Mouse (Mus musculus): ENCODE data around the gene Fam160b1. TPM values are rescaled to one million over a fixed set of nuclear protein-coding genes. Genes with fewer than 3 reads are reported as not detected.
A peak's percentile ranks its signal among the peaks of the same experiment; 100 is the strongest.

The Fam160b1 gene
- polyA plus RNA-seq, 1 experiment, result 14.4 TPM

GRCm38 (mm10) chr19:57353228-57353627 is 7.3 kb upstream of the Fam160b1 start:
- Histone ChIP-seq H3K27ac (ENCODE audit: control insufficient read depth, insufficient read depth, low read depth, low read length, poor library complexity) (no peak overlapping the region), H3K4me1 (ENCODE audit: control insufficient read depth, insufficient read depth, low read length) (peaks cover 7% of the 10 kb centered on the region; the same call in 1 of the 2 replicates), H3K4me3 (replicated peaks; ENCODE audit: control insufficient read depth, low read depth, low read length) (no peak overlapping the region)
- TF ChIP-seq CTCF (IDR thresholded peaks at IDR 0.05; ENCODE audit: control insufficient read depth, insufficient read depth, low read length) (no peak), POLR2A (IDR thresholded peaks at IDR 0.05; ENCODE audit: borderline replicate concordance, control insufficient read depth, low read depth, low read length) (no peak)
- 88% methylated on average over 10 of the region's 10 CpGs for WGBS

- peaks cover 9% of the 10 kb centered on the region; the same call in 1 of the 2 replicates for H3K4me1 ChIP-seq (ENCODE audit: control insufficient read depth, insufficient read depth, low read length)
- TF ChIP-seq POLR2A (IDR thresholded peaks at IDR 0.05; ENCODE audit: borderline replicate concordance, control insufficient read depth, low read depth, low read length) (no peak), CTCF (IDR thresholded peaks at IDR 0.05; ENCODE audit: control insufficient read depth, insufficient read depth, low read length) (no peak)
- WGBS, result 83% methylated on average over 11 of the region's 11 CpGs
Measured at GRCm38 (mm10) chr19:57354050-57354449, 6.4 kb upstream of the Fam160b1 start.

GRCm38 (mm10) chr19:57354715-57355114 is 5.8 kb upstream of the Fam160b1 start:
- TF ChIP-seq CTCF (IDR thresholded peaks at IDR 0.05; ENCODE audit: control insufficient read depth, insufficient read depth, low read length) (no peak), POLR2A (IDR thresholded peaks at IDR 0.05; ENCODE audit: borderline replicate concordance, control insufficient read depth, low read depth, low read length) (no peak)
- Histone ChIP-seq H3K4me3 (replicated peaks; ENCODE audit: control insufficient read depth, low read depth, low read length) (no peak overlapping the region), H3K4me1 (ENCODE audit: control insufficient read depth, insufficient read depth, low read length) (peaks cover 10% of the 10 kb centered on the region), H3K27ac (ENCODE audit: control insufficient read depth, insufficient read depth, low read depth, low read length, poor library complexity) (no peak overlapping the region; the same call in 1 of the 2 replicates)
- 10% methylated on average over 6 of the region's 6 CpGs for WGBS

More at GRCm38 (mm10) chr19:57354050-57354449, 6.4 kb upstream of the Fam160b1 start:
- Histone ChIP-seq H3K27ac (ENCODE audit: control insufficient read depth, insufficient read depth, low read depth, low read length, poor library complexity) (no peak overlapping the region), H3K4me3 (replicated peaks; ENCODE audit: control insufficient read depth, low read depth, low read length) (no peak overlapping the region)

- H3K27ac ChIP-seq (ENCODE audit: control insufficient read depth, insufficient read depth, low read depth, low read length, poor library complexity), result peak overlapping the region; percentile 76
Measured at GRCm38 (mm10) chr19:57355451-57356251, 4.8 kb upstream of the Fam160b1 start.

GRCm38 (mm10) chr19:57356273-57356672 is 4.2 kb upstream of the Fam160b1 start:
- Histone ChIP-seq H3K4me3 (replicated peaks; ENCODE audit: control insufficient read depth, low read depth, low read length) (peak overlapping the region; percentile 44), H3K27ac (ENCODE audit: control insufficient read depth, insufficient read depth, low read depth, low read length, poor library complexity) (peak overlapping the region; percentile 50), H3K4me1 (ENCODE audit: control insufficient read depth, insufficient read depth, low read length) (peaks cover 10% of the 10 kb centered on the region)
- TF ChIP-seq CTCF (IDR thresholded peaks at IDR 0.05; ENCODE audit: control insufficient read depth, insufficient read depth, low read length) (no peak), POLR2A (IDR thresholded peaks at IDR 0.05; ENCODE audit: borderline replicate concordance, control insufficient read depth, low read depth, low read length) (no peak)
- 4% methylated on average over 7 of the region's 7 CpGs for WGBS

More at GRCm38 (mm10) chr19:57355451-57356251, 4.8 kb upstream of the Fam160b1 start:
- WGBS, result 6% methylated on average over 16 of the region's 16 CpGs
- peak overlapping the region; percentile 44 for H3K4me3 ChIP-seq (replicated peaks; ENCODE audit: control insufficient read depth, low read depth, low read length)
- peaks cover 10% of the 10 kb centered on the region for H3K4me1 ChIP-seq (ENCODE audit: control insufficient read depth, insufficient read depth, low read length)
- TF ChIP-seq CTCF (IDR thresholded peaks at IDR 0.05; ENCODE audit: control insufficient read depth, insufficient read depth, low read length) (no peak), POLR2A (IDR thresholded peaks at IDR 0.05; ENCODE audit: borderline replicate concordance, control insufficient read depth, low read depth, low read length) (no peak; the same call in 1 of the 2 replicates)

GRCm38 (mm10) chr19:57357244-57357643 is 3.2 kb upstream of the Fam160b1 start:
- no peak for TF ChIP-seq POLR2A (IDR thresholded peaks at IDR 0.05; ENCODE audit: borderline replicate concordance, control insufficient read depth, low read depth, low read length)
- TF ChIP-seq CTCF (IDR thresholded peaks at IDR 0.05; ENCODE audit: control insufficient read depth, insufficient read depth, low read length), result no peak
- peaks cover 10% of the 10 kb centered on the region for H3K4me1 ChIP-seq (ENCODE audit: control insufficient read depth, insufficient read depth, low read length)
- H3K4me3 ChIP-seq (replicated peaks; ENCODE audit: control insufficient read depth, low read depth, low read length), result no peak overlapping the region
- WGBS, result 64% methylated on average over 6 of the region's 6 CpGs
- H3K27ac ChIP-seq (ENCODE audit: control insufficient read depth, insufficient read depth, low read depth, low read length, poor library complexity), result no peak overlapping the region

- H3K27ac ChIP-seq (ENCODE audit: control insufficient read depth, insufficient read depth, low read depth, low read length, poor library complexity), result no peak overlapping the region
Measured at GRCm38 (mm10) chr19:57357811-57358210, 2.7 kb upstream of the Fam160b1 start.

GRCm38 (mm10) chr19:57358322-57358721 is 2.2 kb upstream of the Fam160b1 start:
- H3K27ac ChIP-seq (ENCODE audit: control insufficient read depth, insufficient read depth, low read depth, low read length, poor library complexity), result peak overlapping the region; percentile 21
- peak overlapping the region; percentile 60 for H3K4me3 ChIP-seq (replicated peaks; ENCODE audit: control insufficient read depth, low read depth, low read length)
- H3K4me1 ChIP-seq (ENCODE audit: control insufficient read depth, insufficient read depth, low read length), result peaks cover 10% of the 10 kb centered on the region
- TF ChIP-seq CTCF (IDR thresholded peaks at IDR 0.05; ENCODE audit: control insufficient read depth, insufficient read depth, low read length) (peak; percentile 94), POLR2A (IDR thresholded peaks at IDR 0.05; ENCODE audit: borderline replicate concordance, control insufficient read depth, low read depth, low read length) (peak; percentile 35; the same call in 1 of the 2 replicates)
- 0% methylated on average over 12 of the region's 12 CpGs for WGBS

More at GRCm38 (mm10) chr19:57357811-57358210, 2.7 kb upstream of the Fam160b1 start:
- peak overlapping the region; percentile 22 for H3K4me3 ChIP-seq (replicated peaks; ENCODE audit: control insufficient read depth, low read depth, low read length)
- 56% methylated on average over 5 of the region's 5 CpGs for WGBS
- peaks cover 10% of the 10 kb centered on the region for H3K4me1 ChIP-seq (ENCODE audit: control insufficient read depth, insufficient read depth, low read length)
- TF ChIP-seq CTCF (IDR thresholded peaks at IDR 0.05; ENCODE audit: control insufficient read depth, insufficient read depth, low read length), result no peak
- TF ChIP-seq POLR2A (IDR thresholded peaks at IDR 0.05; ENCODE audit: borderline replicate concordance, control insufficient read depth, low read depth, low read length), result no peak
